Mouse (Mus musculus) right cerebral cortex, adult 2 months (tissue): ENCODE measurements around the gene Pianp.
"Not testable (repeated sequence)": the region's sequence is repeated elsewhere in the genome, so short reads cannot be mapped to it uniquely, and the experiment has no call there.

ENCODE experiments used
- DNase-seq, 2 experiments: peaks; one replicate each; pipeline ENCODE4 v3.0.0; 2021 to 2022; ENCODE audit warnings: low spot score in 2 of 2

The Pianp gene

DNA sequence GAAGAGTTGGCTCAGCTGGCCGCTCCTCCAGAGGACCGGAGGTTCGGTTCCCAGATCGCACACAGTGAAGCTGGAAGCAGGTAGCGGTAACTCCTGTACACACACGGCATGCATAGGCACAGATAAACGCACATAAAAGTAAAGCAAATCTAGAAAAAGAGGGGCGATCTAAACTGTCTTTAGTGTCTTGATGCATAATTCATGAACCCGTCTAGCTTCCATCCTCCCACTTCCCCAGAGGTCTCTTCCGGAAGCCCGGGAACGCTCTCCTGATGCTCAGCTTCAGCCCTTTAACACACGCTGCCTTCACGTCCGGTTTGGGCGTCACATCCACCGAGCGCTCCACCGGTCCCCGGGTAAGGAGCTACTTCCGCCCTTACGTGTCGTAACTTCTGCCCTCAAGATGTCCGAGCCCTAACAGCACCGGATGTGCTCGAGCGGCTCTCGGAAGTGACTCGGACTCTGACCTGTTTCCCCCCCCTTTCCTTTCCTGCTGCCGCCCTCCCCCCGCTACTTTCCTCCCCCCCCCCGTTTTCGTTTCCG lies 12.2 kb downstream of the Pianp start:
- DNase-seq, result peak; percentile 98 to 99

DNA sequence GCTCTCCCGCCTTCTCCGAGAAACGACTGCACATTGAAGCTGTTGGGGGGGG lies 12.5 kb downstream of the Pianp start, which contains the start of gene Zfp384:
Gene Zfp384, plus strand, starts transcription at position 17 of the 52 bp plus-strand sequence.
- no peak for DNase-seq

- DNase-seq, result peak; percentile 59 to 70
Observed at GRCm38 (mm10) chr6:125009181-125010073, 12.9 kb downstream of the Pianp start.

DNA sequence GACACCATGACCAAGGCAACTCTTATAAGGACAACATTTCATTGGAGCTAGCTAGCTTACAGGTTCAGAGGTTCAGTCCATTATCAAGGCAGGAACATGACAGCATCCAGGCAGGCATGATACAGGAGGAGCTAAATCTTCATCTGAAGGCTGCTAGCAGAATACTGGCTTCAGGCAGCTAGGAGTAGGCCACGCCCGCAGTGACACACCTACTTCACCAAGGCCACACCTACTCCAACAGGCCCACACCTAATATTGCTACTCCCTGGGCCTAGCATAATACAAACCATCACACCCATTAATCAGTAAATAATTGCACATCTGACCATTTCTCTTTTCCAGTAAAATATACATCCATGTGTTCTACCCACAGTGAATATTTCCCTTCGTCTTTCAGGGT lies 21.2 kb downstream of the Pianp start:
- no peak for DNase-seq

DNA sequence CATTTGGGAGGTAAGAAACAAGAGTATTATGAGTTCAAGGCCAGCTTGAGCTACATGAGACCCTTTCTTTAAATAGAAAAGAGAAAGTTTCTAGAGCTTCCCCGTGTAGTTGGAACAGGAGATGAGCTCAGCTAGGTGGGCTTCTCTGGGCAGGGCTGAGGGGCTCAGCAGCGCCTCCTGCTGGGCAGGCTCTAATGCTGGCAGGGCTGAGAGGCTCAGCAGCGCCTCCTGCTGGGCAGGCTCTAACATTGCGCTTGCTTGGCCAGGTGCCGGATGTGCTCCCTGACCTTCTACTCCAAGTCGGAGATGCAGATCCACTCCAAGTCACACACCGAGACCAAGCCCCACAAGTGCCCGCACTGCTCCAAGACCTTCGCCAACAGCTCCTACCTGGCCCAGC lies 34.0 kb downstream of the Pianp start:
- DNase-seq, result not testable (repeated sequence)

DNA sequence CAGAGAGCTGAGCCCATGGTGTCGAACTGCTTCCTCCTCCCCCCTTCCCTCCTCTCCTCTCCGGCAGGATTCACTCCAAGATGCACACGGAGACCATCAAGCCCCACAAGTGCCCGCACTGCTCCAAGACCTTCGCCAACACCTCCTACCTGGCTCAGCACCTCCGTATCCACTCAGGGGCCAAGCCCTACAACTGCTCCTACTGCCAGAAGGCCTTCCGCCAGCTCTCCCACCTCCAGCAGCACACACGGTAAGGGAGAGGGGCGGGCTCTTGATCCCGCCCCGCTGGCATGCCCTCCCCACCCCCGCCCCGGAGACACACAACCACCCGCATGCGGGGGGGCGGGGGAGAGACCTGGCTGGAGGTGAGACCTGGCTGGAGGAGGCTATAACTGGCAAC lies 35.1 kb downstream of the Pianp start:
- no peak for DNase-seq

GRCm38 (mm10) chr6:125038666-125039065 lies 42.2 kb downstream of the Pianp start:
- DNase-seq, result no peak

- DNase-seq, result no peak
Observed at GRCm38 (mm10) chr6:125039131-125039530, 42.6 kb downstream of the Pianp start.

DNA sequence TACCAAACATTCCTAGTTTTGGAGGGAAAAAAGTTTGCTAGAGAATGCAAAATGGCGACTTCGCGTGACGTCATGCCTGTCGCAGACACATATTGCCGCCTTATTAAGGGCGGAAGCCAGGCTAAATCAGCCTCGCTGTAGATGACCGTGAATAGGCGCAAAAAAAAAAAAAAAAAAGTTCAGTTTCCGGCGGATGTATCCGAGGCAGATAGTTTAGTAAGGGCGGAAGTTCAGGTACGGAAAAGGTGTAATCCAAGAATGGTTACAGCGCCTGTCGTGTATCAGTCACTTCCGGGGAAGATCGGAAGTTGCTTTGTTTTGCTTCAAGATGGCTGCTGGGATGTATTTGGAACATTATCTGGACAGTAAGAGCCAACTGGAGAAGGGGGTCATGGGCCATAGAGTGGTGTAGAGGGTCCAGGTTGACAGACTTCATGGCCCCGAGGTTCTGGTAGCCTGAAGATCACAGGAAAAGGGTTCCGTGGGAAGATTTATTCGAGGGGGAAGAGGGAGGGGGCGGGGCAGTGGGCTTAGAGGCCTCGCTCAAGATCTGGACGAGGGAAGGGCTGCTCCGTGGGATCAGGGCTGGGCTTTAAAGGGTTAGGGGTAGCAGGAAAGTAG lies 43.1 kb downstream of the Pianp start, which contains the start of gene Ing4:
Gene Ing4, plus strand, starts transcription at position 228 of the 621 bp plus-strand sequence.
- peak; percentile 87 to 94 for DNase-seq

DNA sequence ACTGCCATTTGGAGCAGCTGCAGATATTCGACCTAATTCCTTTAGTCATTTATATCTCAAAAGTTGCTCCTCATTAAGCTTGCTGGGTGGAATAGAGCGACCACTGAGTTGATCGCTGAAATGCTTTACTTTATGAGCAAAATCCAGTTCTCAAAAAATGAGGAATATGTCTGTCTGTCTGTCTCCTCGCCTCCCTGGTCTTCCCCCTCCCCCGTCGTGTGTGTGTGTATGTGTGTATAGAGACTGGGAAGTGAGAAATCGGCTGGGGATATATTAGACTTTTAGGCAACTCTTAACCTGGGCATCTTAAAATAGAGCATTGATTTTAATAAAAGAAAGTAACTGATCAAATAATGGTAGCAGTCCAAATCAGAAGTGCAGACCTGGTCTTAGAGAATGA lies 43.7 kb downstream of the Pianp start:
- DNase-seq, result no peak

- no peak for DNase-seq
Observed at GRCm38 (mm10) chr6:125041047-125041446, 44.6 kb downstream of the Pianp start.

DNA sequence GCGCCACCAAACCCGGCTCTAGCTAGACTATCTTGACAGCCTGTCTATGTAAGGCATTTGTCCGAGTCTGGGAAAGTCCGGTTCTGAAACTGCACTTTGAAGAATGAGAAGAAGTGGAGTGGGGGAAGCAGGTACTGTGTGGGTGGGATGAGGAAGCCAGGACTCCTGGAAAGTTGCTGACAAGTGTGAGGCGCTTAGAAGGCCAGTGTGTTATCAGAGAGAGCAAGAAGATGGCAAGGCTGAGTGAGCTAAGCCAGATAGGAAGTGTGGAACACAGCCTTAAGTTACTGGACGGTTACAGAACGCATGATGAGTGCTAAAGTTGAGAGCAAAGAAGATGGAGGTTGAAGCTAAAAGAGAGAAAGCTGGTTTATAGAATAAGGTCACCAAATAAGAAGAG lies 45.6 kb downstream of the Pianp start:
- DNase-seq, result no peak

- DNase-seq, result peak; percentile 78
Observed at GRCm38 (mm10) chr6:125046691-125047090, 50.2 kb downstream of the Pianp start.

DNA sequence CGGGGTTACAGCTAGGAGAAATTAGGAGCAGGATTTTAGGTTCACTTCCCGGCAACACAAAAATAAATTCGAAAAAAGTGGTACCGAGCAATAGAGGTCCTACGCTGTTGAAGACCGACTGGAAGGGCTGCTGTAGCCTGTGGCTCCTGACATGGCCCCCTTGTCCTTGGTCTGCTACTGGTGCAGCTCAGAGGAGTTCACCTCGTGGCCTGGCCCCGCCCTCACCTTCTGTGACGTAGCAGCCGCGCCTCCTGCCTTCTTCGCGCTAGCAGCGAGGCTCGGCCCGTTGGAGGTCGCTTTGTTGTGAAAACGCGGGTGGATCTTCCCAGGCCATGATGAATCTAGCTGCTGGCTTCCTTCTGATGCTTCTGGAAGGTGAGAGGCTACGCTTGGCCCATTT lies 53.2 kb downstream of the Pianp start, which contains the start of gene Acrbp:
Gene Acrbp, plus strand, starts transcription at position 12 of the 400 bp plus-strand sequence.
- DNase-seq, result no peak

- no peak for DNase-seq
Observed at GRCm38 (mm10) chr6:125051237-125051636, 54.7 kb downstream of the Pianp start.
